Mouse (Mus musculus) thymus, postnatal 14 days (tissue): ENCODE results near the gene Brat1.

Experiments used
- DNase-seq: peaks from one replicate; pipeline ENCODE4 v3.0.0; 2021

The Brat1 gene

GRCm38 (mm10) chr5:140702103-140702513 is 2.7 kb upstream of the Brat1 start, which contains the start of gene Iqce:
Iqce (minus strand) TSS chr5:140702378.
- DNase-seq: peak; percentile 97

- DNase-seq: peak; percentile 14
These were observed 2.1 kb upstream of the Brat1 start for GRCm38 (mm10) chr5:140702618-140703175.

- DNase-seq: peak; percentile 39
These were observed 1.1 kb upstream of the Brat1 start for GRCm38 (mm10) chr5:140703480-140704377.

GRCm38 (mm10) chr5:140705501-140706171 is 825 bp downstream of the Brat1 start:
- DNase-seq: peak; percentile 14

- no peak for DNase-seq
These were observed 5.5 kb downstream of the Brat1 start for GRCm38 (mm10) chr5:140710315-140710714.

GRCm38 (mm10) chr5:140711040-140711439 is 6.2 kb downstream of the Brat1 start:
- no peak for DNase-seq

GRCm38 (mm10) chr5:140720773-140721172 is 16.0 kb downstream of the Brat1 start:
- DNase-seq: no peak

GRCm38 (mm10) chr5:140722121-140722520 is 17.3 kb downstream of the Brat1 start:
- DNase-seq: no peak

- DNase-seq: no peak
These were observed 19.0 kb downstream of the Brat1 start, which contains the start of gene Amz1 for GRCm38 (mm10) chr5:140723822-140724221. Amz1 (plus strand) TSS chr5:140724127.

- DNase-seq: no peak
These were observed 21.4 kb downstream of the Brat1 start for GRCm38 (mm10) chr5:140726062-140726839.

- no peak for DNase-seq
These were observed 22.3 kb downstream of the Brat1 start for GRCm38 (mm10) chr5:140726946-140727740.

- no peak for DNase-seq
These were observed 26.4 kb downstream of the Brat1 start for GRCm38 (mm10) chr5:140731040-140731797.

GRCm38 (mm10) chr5:140732195-140732594 is 27.4 kb downstream of the Brat1 start:
- peak; percentile 48 for DNase-seq

- DNase-seq: no peak
These were observed 28.5 kb downstream of the Brat1 start for GRCm38 (mm10) chr5:140733336-140733735.

GRCm38 (mm10) chr5:140735297-140735696 is 30.5 kb downstream of the Brat1 start:
- peak; percentile 29 for DNase-seq

GRCm38 (mm10) chr5:140736166-140736565 is 31.4 kb downstream of the Brat1 start:
- DNase-seq: peak; percentile 49

- no peak for DNase-seq
These were observed 35.0 kb downstream of the Brat1 start for GRCm38 (mm10) chr5:140739813-140740212.

- no peak for DNase-seq
These were observed 36.2 kb downstream of the Brat1 start for GRCm38 (mm10) chr5:140741040-140741439.

- DNase-seq: no peak
These were observed 37.1 kb downstream of the Brat1 start for GRCm38 (mm10) chr5:140741877-140742276.

- DNase-seq: peak; percentile 22
These were observed 38.9 kb downstream of the Brat1 start for GRCm38 (mm10) chr5:140743706-140744131.

GRCm38 (mm10) chr5:140748425-140748824 is 43.6 kb downstream of the Brat1 start:
- DNase-seq: no peak
